Mouse (Mus musculus) stomach, embryonic 16.5 days (tissue): ENCODE data around the gene Eif2ak1. TPM values are rescaled to one million over a fixed set of nuclear protein-coding genes. Genes with fewer than 3 reads are reported as not detected.

Experiments used
- ATAC-seq: fragments of 200-750 bp; cut with Nextera tagmentation; 2 replicates; pipeline ENCODE4 v1.8.0; 2017; ENCODE audit warnings: moderate number of reproducible peaks, moderate TSS enrichment; ENCODE audit not compliant: insufficient read depth, low FRiP score
- H3K27ac ChIP-seq: fragments of 300-500 bp; sonication (generic); 2 replicates; pipeline ENCODE4 v1.5.1; 2014; ENCODE audit warnings: low read length
- H3K27me3 ChIP-seq: fragments of 300-500 bp; sonication (generic); 2 replicates; pipeline ENCODE4 v1.6.1; 2014; ENCODE audit warnings: low read length, control low read depth, mixed read lengths; ENCODE audit not compliant: control insufficient read depth, insufficient read depth
- H3K36me3 ChIP-seq: fragments of 300-500 bp; sonication (generic); 2 replicates; pipeline ENCODE4 v1.6.1; 2014; ENCODE audit warnings: low read length; ENCODE audit not compliant: control insufficient read depth, insufficient read depth
- H3K4me1 ChIP-seq: fragments of 300-500 bp; sonication (generic); 2 replicates; pipeline ENCODE4 v1.6.1; 2014; ENCODE audit warnings: low read length, control low read depth, mixed read lengths; ENCODE audit not compliant: control insufficient read depth, insufficient read depth
- H3K4me2 ChIP-seq: fragments of 300-500 bp; sonication (generic); 2 replicates; pipeline ENCODE4 v1.6.1; 2014; ENCODE audit warnings: low read depth, low read length, mixed read lengths
- H3K4me3 ChIP-seq: fragments of 300-500 bp; sonication (generic); replicated peaks from 2 replicates; pipeline ENCODE4 v1.5.1; 2014; ENCODE audit warnings: mild to moderate bottlenecking, low read length
- H3K9ac ChIP-seq: fragments of 300-500 bp; sonication (generic); 2 replicates; pipeline ENCODE4 v1.6.1; 2014; ENCODE audit warnings: low read length
- H3K9me3 ChIP-seq: fragments of 300-500 bp; sonication (generic); replicated peaks from 2 replicates; pipeline ENCODE4 v1.6.1; 2016; ENCODE audit warnings: low read length, control low read depth; ENCODE audit not compliant: control insufficient read depth
- WGBS: fragments of 180-500 bp; shearing (Covaris S2); extraction: QIAGEN DNeasy Blood & Tissue Kit; methylation state at CpG from one replicate; pipeline ENCODE4 v1.1.7; 2014; 5-methylcytosine and 5-hydroxymethylcytosine counted together
- polyA plus RNA-seq: library from polyadenylated mRNA; unstranded; fragments of >200 nt; fragmentation: Nextera tagmentation; extraction: Ambion mirVana; gene quantifications from 2 replicates; pipeline ENCODE4 v1.2.1, GENCODE M21; 2015

The Eif2ak1 gene
- polyA plus RNA-seq, 1 experiment from 2014 or later, result 35.0 TPM

- no peak overlapping the region for H3K4me3 ChIP-seq
- no peaks in the 10 kb centered on the region for H3K9me3 ChIP-seq
- no peak for ATAC-seq
- H3K4me2 ChIP-seq, result no peak overlapping the region
- no peaks in the 10 kb centered on the region for H3K4me1 ChIP-seq
- H3K9ac ChIP-seq, result no peak overlapping the region
- H3K36me3 ChIP-seq, result 0 out of 2 replicates have a peak, but pooled peaks cover 8% of the 10 kb centered on the region
- WGBS, result 89% methylated on average over 11 of the region's 11 CpGs
- H3K27me3 ChIP-seq, result no peaks in the 10 kb centered on the region
- H3K27ac ChIP-seq, result no peak overlapping the region
These were observed 115.8 kb downstream of the Eif2ak1 start for GRCm38 (mm10) chr5:143933414-143933813.

- no peak overlapping the region for H3K9ac ChIP-seq
- ATAC-seq, result no peak
- H3K4me3 ChIP-seq, result no peak overlapping the region
- WGBS, result 81% methylated on average over 1 of the region's 1 CpGs
- H3K27me3 ChIP-seq, result no peaks in the 10 kb centered on the region
- H3K4me2 ChIP-seq, result no peak overlapping the region
- no peaks in the 10 kb centered on the region for H3K9me3 ChIP-seq
- H3K36me3 ChIP-seq, result 0 out of 2 replicates have a peak, but pooled peaks cover 8% of the 10 kb centered on the region
- H3K4me1 ChIP-seq, result no peaks in the 10 kb centered on the region
- H3K27ac ChIP-seq, result no peak overlapping the region
These were observed 116.3 kb downstream of the Eif2ak1 start for GRCm38 (mm10) chr5:143933875-143934274.

GRCm38 (mm10) chr5:143936156-143936555 lies 118.6 kb downstream of the Eif2ak1 start:
- no peaks in the 10 kb centered on the region for H3K4me1 ChIP-seq
- no peak overlapping the region for H3K4me2 ChIP-seq
- no peak for ATAC-seq
- no peak overlapping the region for H3K4me3 ChIP-seq
- no peaks in the 10 kb centered on the region for H3K36me3 ChIP-seq
- no peaks in the 10 kb centered on the region for H3K27me3 ChIP-seq
- H3K9ac ChIP-seq, result no peak overlapping the region
- H3K27ac ChIP-seq, result no peak overlapping the region
- no peaks in the 10 kb centered on the region for H3K9me3 ChIP-seq
- WGBS, result 88% methylated on average over 9 of the region's 9 CpGs

GRCm38 (mm10) chr5:143941588-143941987 lies 124.0 kb downstream of the Eif2ak1 start:
- ATAC-seq, result no peak
- peak overlapping the region; percentile 19; the same call in 1 of the 2 replicates for H3K4me2 ChIP-seq

GRCm38 (mm10) chr5:143943231-143944125 lies 125.9 kb downstream of the Eif2ak1 start:
- H3K9me3 ChIP-seq, result no peaks in the 10 kb centered on the region
- no peaks in the 10 kb centered on the region for H3K4me1 ChIP-seq
- no peaks in the 10 kb centered on the region for H3K27me3 ChIP-seq
- no peak overlapping the region for H3K4me3 ChIP-seq
- no peak overlapping the region for H3K27ac ChIP-seq
- no peak for ATAC-seq
- H3K4me2 ChIP-seq, result no peak overlapping the region
- WGBS, result 85% methylated on average over 14 of the region's 14 CpGs
- no peaks in the 10 kb centered on the region for H3K36me3 ChIP-seq
- H3K9ac ChIP-seq, result no peak overlapping the region

More at GRCm38 (mm10) chr5:143941588-143941987, 124.0 kb downstream of the Eif2ak1 start:
- H3K4me3 ChIP-seq, result no peak overlapping the region
- H3K9me3 ChIP-seq, result no peaks in the 10 kb centered on the region
- no peak overlapping the region for H3K27ac ChIP-seq
- H3K36me3 ChIP-seq, result no peaks in the 10 kb centered on the region
- no peaks in the 10 kb centered on the region for H3K4me1 ChIP-seq
- WGBS, result 18% methylated on average over 10 of the region's 10 CpGs
- H3K9ac ChIP-seq, result no peak overlapping the region
- no peaks in the 10 kb centered on the region for H3K27me3 ChIP-seq

GRCm38 (mm10) chr5:143948361-143948760 lies 130.8 kb downstream of the Eif2ak1 start:
- Histone ChIP-seq H3K27me3 (no peaks in the 10 kb centered on the region), H3K4me1 (no peaks in the 10 kb centered on the region), H3K9me3 (no peaks in the 10 kb centered on the region), H3K27ac (no peak overlapping the region), H3K9ac (no peak overlapping the region), H3K4me3 (no peak overlapping the region), H3K4me2 (no peak overlapping the region), H3K36me3 (no peaks in the 10 kb centered on the region)
- WGBS, result 85% methylated on average over 12 of the region's 12 CpGs
- ATAC-seq, result no peak

- Histone ChIP-seq H3K4me2 (no peak overlapping the region), H3K27ac (no peak overlapping the region), H3K9me3 (no peaks in the 10 kb centered on the region), H3K9ac (no peak overlapping the region), H3K36me3 (no peaks in the 10 kb centered on the region), H3K27me3 (no peaks in the 10 kb centered on the region), H3K4me1 (no peaks in the 10 kb centered on the region), H3K4me3 (no peak overlapping the region)
- ATAC-seq, result no peak
- WGBS, result 41% methylated on average over 5 of the region's 5 CpGs
These were observed 132.4 kb downstream of the Eif2ak1 start for GRCm38 (mm10) chr5:143950016-143950415.

Other genes with a start within 250 kb of the Eif2ak1 start
- 61.8 and 74.0 TPM in 2 replicates for gene Cyth3, start 195.3 kb upstream of the Eif2ak1 start, polyA plus RNA-seq
- 13.7 and 13.9 TPM in 2 replicates for gene Usp42, start 85.5 kb upstream of the Eif2ak1 start, polyA plus RNA-seq
- gene Ankrd61, start 79.9 kb downstream of the Eif2ak1 start, polyA plus RNA-seq, result 0.29 and 0.31 TPM in 2 replicates
- 92.1 and 95.8 TPM in 2 replicates for gene Aimp2, start 92.1 kb downstream of the Eif2ak1 start, polyA plus RNA-seq
- gene Pms2, start 92.2 kb downstream of the Eif2ak1 start, polyA plus RNA-seq, result 21.4 and 21.5 TPM in 2 replicates
- gene Gm42421, start 110.4 kb downstream of the Eif2ak1 start, polyA plus RNA-seq, result 0.90 TPM in 1 of 2 replicates, not detected in the other
- 0.45 and 0.94 TPM in 2 replicates for gene Rsph10b, start 115.2 kb downstream of the Eif2ak1 start, polyA plus RNA-seq
- 72.5 and 79.7 TPM in 2 replicates for gene Ccz1, start 197.1 kb downstream of the Eif2ak1 start, polyA plus RNA-seq
- 0.43 TPM in 1 of 2 replicates, not detected in the other for gene Ocm, start 208.9 kb downstream of the Eif2ak1 start, polyA plus RNA-seq